Mouse (Mus musculus) hindbrain, embryonic 14.5 days (tissue): ENCODE measurements around the gene Ece1. TPM values are rescaled to one million over a fixed set of nuclear protein-coding genes. Genes with fewer than 3 reads are reported as not detected.

Experiments used
- ATAC-seq: fragments of 200-750 bp; cut with Nextera tagmentation; 2 replicates; pipeline ENCODE4 v1.8.0; 2017; ENCODE audit warnings: moderate number of reproducible peaks, mild to moderate bottlenecking, moderate TSS enrichment, moderate library complexity; ENCODE audit not compliant: low FRiP score
- DNase-seq: peaks from one replicate; pipeline ENCODE4 v3.0.0-alpha.2; 2015; ENCODE audit warnings: low spot score
- H3K27ac ChIP-seq: fragments of 300-500 bp; sonication (generic); 2 replicates; pipeline ENCODE4 v1.5.1; 2014; ENCODE audit warnings: mild to moderate bottlenecking, moderate library complexity
- H3K27me3 ChIP-seq: fragments of 300-500 bp; sonication (generic); 2 replicates; pipeline ENCODE4 v1.6.1; 2014; ENCODE audit warnings: mild to moderate bottlenecking, low read length, mixed read lengths; ENCODE audit not compliant: control insufficient read depth, insufficient read depth
- H3K36me3 ChIP-seq: fragments of 300-500 bp; sonication (generic); replicated peaks from 2 replicates; pipeline ENCODE4 v1.6.1; 2014; ENCODE audit not compliant: control insufficient read depth, insufficient read depth
- H3K4me1 ChIP-seq: fragments of 300-500 bp; sonication (generic); replicated peaks from 2 replicates; pipeline ENCODE4 v1.6.1; 2014; ENCODE audit warnings: antibody characterized with exemption, low read length, mixed read lengths; ENCODE audit not compliant: control insufficient read depth, insufficient read depth
- H3K4me2 ChIP-seq: fragments of 300-500 bp; sonication (generic); replicated peaks from 2 replicates; pipeline ENCODE4 v1.6.1; 2014; ENCODE audit warnings: mild to moderate bottlenecking, moderate library complexity
- H3K4me3 ChIP-seq: fragments of 300-500 bp; sonication (generic); replicated peaks from 2 replicates; pipeline ENCODE4 v1.5.1; 2014; ENCODE audit warnings: mild to moderate bottlenecking, low read length
- H3K9ac ChIP-seq: fragments of 300-500 bp; sonication (generic); 2 replicates; pipeline ENCODE4 v1.6.1; 2014
- H3K9me3 ChIP-seq: fragments of 300-500 bp; sonication (generic); 2 replicates; pipeline ENCODE4 v1.6.1; 2016; ENCODE audit warnings: low read length; ENCODE audit not compliant: control insufficient read depth
- WGBS: fragments of 180-500 bp; shearing (Covaris S2); extraction: QIAGEN DNeasy Blood & Tissue Kit; methylation state at CpG from one replicate; pipeline ENCODE4 v1.1.7; 2014; 5-methylcytosine and 5-hydroxymethylcytosine counted together
- polyA plus RNA-seq: library from polyadenylated mRNA; unstranded; fragments of >200 nt; fragmentation: Nextera tagmentation; extraction: Ambion mirVana; gene quantifications from 2 replicates; pipeline ENCODE4 v1.2.1, GENCODE M21; 2014

Gene Ece1
- polyA plus RNA-seq, 1 experiment from 2014 or later: 25.0 TPM

- WGBS: 18% methylated on average over 7 of the region's 7 CpGs
- H3K4me2 ChIP-seq: no peak overlapping the region
- no peak overlapping the region for H3K27ac ChIP-seq
- no peaks in the 10 kb centered on the region for H3K27me3 ChIP-seq
- H3K36me3 ChIP-seq: no peaks in the 10 kb centered on the region
- no peak overlapping the region for H3K9ac ChIP-seq
- H3K4me3 ChIP-seq: no peak overlapping the region
- peaks cover 18% of the 10 kb centered on the region; the same call in 1 of the 2 replicates for H3K4me1 ChIP-seq
- no peak for DNase-seq
- no peak for ATAC-seq
- H3K9me3 ChIP-seq: no peaks in the 10 kb centered on the region
Observed at GRCm38 (mm10) chr4:137874337-137874736, 12.3 kb downstream of the Ece1 start.

GRCm38 (mm10) chr4:137874826-137875225, 12.8 kb downstream of the Ece1 start:
- ATAC-seq: no peak
- Histone ChIP-seq H3K27ac (no peak overlapping the region), H3K36me3 (no peaks in the 10 kb centered on the region), H3K27me3 (no peaks in the 10 kb centered on the region), H3K9me3 (no peaks in the 10 kb centered on the region), H3K9ac (no peak overlapping the region), H3K4me3 (no peak overlapping the region), H3K4me2 (no peak overlapping the region), H3K4me1 (peaks cover 18% of the 10 kb centered on the region; the same call in 1 of the 2 replicates)
- DNase-seq: no peak
- 53% methylated on average over 4 of the region's 4 CpGs for WGBS

- ATAC-seq (no peak), DNase-seq (no peak)
- no peak overlapping the region for H3K9ac ChIP-seq
- no peaks in the 10 kb centered on the region for H3K9me3 ChIP-seq
- no peak overlapping the region for H3K27ac ChIP-seq
- peaks cover 20% of the 10 kb centered on the region; the same call in 1 of the 2 replicates for H3K4me1 ChIP-seq
- no peaks in the 10 kb centered on the region for H3K27me3 ChIP-seq
- no peaks in the 10 kb centered on the region for H3K36me3 ChIP-seq
- H3K4me3 ChIP-seq: no peak overlapping the region
- 74% methylated on average over 9 of the region's 9 CpGs for WGBS
- H3K4me2 ChIP-seq: no peak overlapping the region
Observed at GRCm38 (mm10) chr4:137875466-137876092, 13.5 kb downstream of the Ece1 start.

- no peaks in the 10 kb centered on the region for H3K36me3 ChIP-seq
- ATAC-seq: no peak
- peak overlapping the region; percentile 51; the same call in 1 of the 2 replicates for H3K27ac ChIP-seq
- H3K4me2 ChIP-seq: no peak overlapping the region
- WGBS: 39% methylated on average over 6 of the region's 6 CpGs
- H3K9ac ChIP-seq: 0 out of 2 replicates have a peak overlapping the region, but pooled peaks have one; percentile 10
- no peak for DNase-seq
- peaks cover 21% of the 10 kb centered on the region; the same call in 1 of the 2 replicates for H3K4me1 ChIP-seq
- no peaks in the 10 kb centered on the region for H3K9me3 ChIP-seq
- no peak overlapping the region for H3K4me3 ChIP-seq
- H3K27me3 ChIP-seq: no peaks in the 10 kb centered on the region
Observed at GRCm38 (mm10) chr4:137876834-137877233, 14.8 kb downstream of the Ece1 start.

GRCm38 (mm10) chr4:137877432-137877881, 15.4 kb downstream of the Ece1 start:
- H3K36me3 ChIP-seq: no peaks in the 10 kb centered on the region
- WGBS: 14% methylated on average over 4 of the region's 4 CpGs
- H3K4me1 ChIP-seq: peaks cover 23% of the 10 kb centered on the region
- no peaks in the 10 kb centered on the region for H3K27me3 ChIP-seq
- no peak overlapping the region for H3K9ac ChIP-seq
- H3K27ac ChIP-seq: 0 out of 2 replicates have a peak overlapping the region, but pooled peaks have one; percentile 51
- no peak; the same call in 1 of the 2 replicates for ATAC-seq
- no peak for DNase-seq
- no peaks in the 10 kb centered on the region for H3K9me3 ChIP-seq
- no peak overlapping the region for H3K4me3 ChIP-seq
- no peak overlapping the region for H3K4me2 ChIP-seq

- ATAC-seq (no peak), DNase-seq (no peak)
- H3K4me3 ChIP-seq: no peak overlapping the region
Observed at GRCm38 (mm10) chr4:137879383-137880156, 17.5 kb downstream of the Ece1 start.

GRCm38 (mm10) chr4:137881445-137881844, 19.4 kb downstream of the Ece1 start:
- no peak overlapping the region for H3K9ac ChIP-seq
- no peaks in the 10 kb centered on the region for H3K36me3 ChIP-seq
- no peak for ATAC-seq
- no peak for DNase-seq
- WGBS: 88% methylated on average over 8 of the region's 8 CpGs
- no peak overlapping the region for H3K4me3 ChIP-seq
- no peaks in the 10 kb centered on the region for H3K9me3 ChIP-seq
- peaks cover 28% of the 10 kb centered on the region for H3K4me1 ChIP-seq
- H3K27me3 ChIP-seq: no peaks in the 10 kb centered on the region
- no peak overlapping the region for H3K4me2 ChIP-seq
- H3K27ac ChIP-seq: no peak overlapping the region

More at GRCm38 (mm10) chr4:137879383-137880156, 17.5 kb downstream of the Ece1 start:
- Histone ChIP-seq H3K36me3 (no peaks in the 10 kb centered on the region), H3K27ac (no peak overlapping the region), H3K4me2 (no peak overlapping the region), H3K9ac (no peak overlapping the region), H3K9me3 (no peaks in the 10 kb centered on the region), H3K27me3 (no peaks in the 10 kb centered on the region), H3K4me1 (peaks cover 34% of the 10 kb centered on the region)
- 75% methylated on average over 8 of the region's 8 CpGs for WGBS

- Histone ChIP-seq H3K27ac (peak overlapping the region; percentile 23; the same call in 1 of the 2 replicates), H3K4me3 (no peak overlapping the region), H3K27me3 (no peaks in the 10 kb centered on the region), H3K9me3 (no peaks in the 10 kb centered on the region), H3K9ac (peak overlapping the region; percentile 20; the same call in 1 of the 2 replicates), H3K4me2 (no peak overlapping the region), H3K36me3 (no peaks in the 10 kb centered on the region), H3K4me1 (peaks cover 17% of the 10 kb centered on the region)
- 44% methylated on average over 9 of the region's 9 CpGs for WGBS
- no peak for DNase-seq
- ATAC-seq: no peak
Observed at GRCm38 (mm10) chr4:137882663-137883062, 20.6 kb downstream of the Ece1 start.

GRCm38 (mm10) chr4:137883513-137884150, 21.6 kb downstream of the Ece1 start:
- no peak overlapping the region for H3K27ac ChIP-seq
- H3K27me3 ChIP-seq: no peaks in the 10 kb centered on the region
- no peaks in the 10 kb centered on the region for H3K9me3 ChIP-seq
- peaks cover 16% of the 10 kb centered on the region for H3K4me1 ChIP-seq
- WGBS: 87% methylated on average over 8 of the region's 8 CpGs
- no peaks in the 10 kb centered on the region for H3K36me3 ChIP-seq
- H3K4me3 ChIP-seq: no peak overlapping the region
- no peak overlapping the region for H3K9ac ChIP-seq
- no peak for DNase-seq
- no peak for ATAC-seq
- no peak overlapping the region for H3K4me2 ChIP-seq
